Comparison of ENCODE assay signal across 8 mouse cellular contexts in genomic region chr4:36952431-36953429, GRCm38 (mm10). TPM values are rescaled to one million over a fixed set of nuclear protein-coding genes. Genes with fewer than 3 reads are reported as not detected.
DNase-seq lines count a peak whose midpoint lies in the region; ATAC-seq lines count a peak whose summit lies in the region.

No protein-coding gene starts in this region.

- ATAC-seq in heart, embryonic 15.5 days (replicated peaks; ENCODE audit: insufficient number of reproducible peaks, insufficient read depth, low FRiP score, low read depth), result no peak
- no peak for ATAC-seq in embryonic facial prominence, embryonic 12.5 days (ENCODE audit: insufficient number of reproducible peaks, insufficient read depth, low FRiP score, low TSS enrichment)
- no peak for ATAC-seq in intestine, embryonic 14.5 days (replicated peaks; ENCODE audit: low FRiP score, low TSS enrichment, low read depth)
- ATAC-seq in midbrain, embryonic 12.5 days (ENCODE audit: low FRiP score, low read depth), result no peak
- no peak for ATAC-seq in megakaryocyte-erythroid progenitor cell, adult 5-6 weeks (replicated peaks; ENCODE audit: low FRiP score, low TSS enrichment, poor library complexity, severe bottlenecking)
- no peak for ATAC-seq in inflammation-experienced regulatory T-cells, adult 6 months

- intact Hi-C loops in heart, postnatal 14 days (cut with DNase I), result no loop called here

- peak overlapping the region; percentile 99 for H3K4me2 ChIP-seq in heart, embryonic 15.5 days
- peak overlapping the region; percentile 97 for H3K4me2 ChIP-seq in embryonic facial prominence, embryonic 12.5 days (replicated peaks)
- peak overlapping the region; percentile 97 for H3K4me2 ChIP-seq in intestine, embryonic 14.5 days (ENCODE audit: low read length)
- peak overlapping the region; percentile 98 for H3K4me2 ChIP-seq in midbrain, embryonic 12.5 days (replicated peaks)

- DNase-seq in heart, postnatal 14 days, result no peak
- DNase-seq in intestine, embryonic 14.5 days (ENCODE audit: low spot score), result peak; percentile 53
- no peak for DNase-seq in urinary bladder, postnatal 36 days (ENCODE audit: low spot score in 2 of 2)

- H3K27ac ChIP-seq in heart, embryonic 15.5 days, result no peak overlapping the region
- no peak overlapping the region for H3K27ac ChIP-seq in embryonic facial prominence, embryonic 12.5 days
- no peak overlapping the region for H3K27ac ChIP-seq in intestine, embryonic 14.5 days (ENCODE audit: low read depth)
- no peak overlapping the region for H3K27ac ChIP-seq in midbrain, embryonic 12.5 days (replicated peaks)

- WGBS in heart, embryonic 15.5 days, result 10% methylated on average over 20 of the region's 20 CpGs
- WGBS in embryonic facial prominence, embryonic 12.5 days, result 6% methylated on average over 20 of the region's 20 CpGs
- 8% methylated on average over 20 of the region's 20 CpGs for WGBS in intestine, embryonic 14.5 days
- WGBS in midbrain, embryonic 12.5 days, result 4% methylated on average over 20 of the region's 20 CpGs

- H3K36me3 ChIP-seq in heart, embryonic 15.5 days, result no peaks in the 10 kb centered on the region
- no peaks in the 10 kb centered on the region for H3K36me3 ChIP-seq in embryonic facial prominence, embryonic 12.5 days
- no peaks in the 10 kb centered on the region for H3K36me3 ChIP-seq in intestine, embryonic 14.5 days (ENCODE audit: control insufficient read depth, insufficient read depth, low read length)
- H3K36me3 ChIP-seq in midbrain, embryonic 12.5 days, result no peaks in the 10 kb centered on the region

- H3K9ac ChIP-seq in heart, embryonic 15.5 days, result no peak overlapping the region
- no peak overlapping the region for H3K9ac ChIP-seq in embryonic facial prominence, embryonic 12.5 days
- no peak overlapping the region for H3K9ac ChIP-seq in intestine, embryonic 14.5 days (ENCODE audit: low read length)
- H3K9ac ChIP-seq in midbrain, embryonic 12.5 days (replicated peaks), result 0 out of 2 replicates have a peak overlapping the region, but pooled peaks have one; percentile 1

- peak overlapping the region; percentile 58 for H3K4me3 ChIP-seq in heart, embryonic 15.5 days
- peak overlapping the region; percentile 58 for H3K4me3 ChIP-seq in embryonic facial prominence, embryonic 12.5 days
- H3K4me3 ChIP-seq in intestine, embryonic 14.5 days (ENCODE audit: low read depth, low read length), result peak overlapping the region; percentile 49
- peak overlapping the region; percentile 64 for H3K4me3 ChIP-seq in midbrain, embryonic 12.5 days

- peaks cover 54% of the 10 kb centered on the region for H3K27me3 ChIP-seq in heart, embryonic 15.5 days
- H3K27me3 ChIP-seq in embryonic facial prominence, embryonic 12.5 days, result peaks cover 51% of the 10 kb centered on the region
- peaks cover 64% of the 10 kb centered on the region for H3K27me3 ChIP-seq in intestine, embryonic 14.5 days (replicated peaks; ENCODE audit: control insufficient read depth, insufficient read depth, low read length)
- peaks cover 46% of the 10 kb centered on the region for H3K27me3 ChIP-seq in midbrain, embryonic 12.5 days

- no peaks in the 10 kb centered on the region for H3K9me3 ChIP-seq in heart, embryonic 15.5 days (replicated peaks)
- no peaks in the 10 kb centered on the region for H3K9me3 ChIP-seq in embryonic facial prominence, embryonic 12.5 days
- H3K9me3 ChIP-seq in intestine, embryonic 14.5 days (ENCODE audit: control insufficient read depth, low read length), result no peaks in the 10 kb centered on the region
- H3K9me3 ChIP-seq in midbrain, embryonic 12.5 days, result no peaks in the 10 kb centered on the region

- peaks cover 17% of the 10 kb centered on the region for H3K4me1 ChIP-seq in heart, embryonic 15.5 days (replicated peaks)
- H3K4me1 ChIP-seq in embryonic facial prominence, embryonic 12.5 days, result peaks cover 13% of the 10 kb centered on the region
- H3K4me1 ChIP-seq in intestine, embryonic 14.5 days (replicated peaks; ENCODE audit: control insufficient read depth, insufficient read depth, low read length), result peaks cover 4% of the 10 kb centered on the region
- H3K4me1 ChIP-seq in midbrain, embryonic 12.5 days, result peaks cover 22% of the 10 kb centered on the region; the same call in 1 of the 2 replicates

RNA-seq across cellular contexts. Expression of gene Lingo2, which starts 1.2 kb away (rescaled TPM):
- 0.21 and 0.34 TPM in 2 replicates for polyA plus RNA-seq in heart, embryonic 15.5 days (2015; fragmentation: Nextera tagmentation; extraction: Ambion mirVana)
- not detected for total RNA-seq in heart, postnatal 14 days (2021)
- 6.2 and 8.2 TPM in 2 replicates for polyA plus RNA-seq in embryonic facial prominence, embryonic 12.5 days (2016; fragmentation: Nextera tagmentation; extraction: Ambion mirVana)
- 1.0 and 1.3 TPM in 2 replicates for polyA plus RNA-seq in intestine, embryonic 14.5 days (2014; fragmentation: Nextera tagmentation; extraction: Ambion mirVana)
- 6.2 and 7.6 TPM in 2 replicates for polyA plus RNA-seq in midbrain, embryonic 12.5 days (2016; fragmentation: Nextera tagmentation; extraction: Ambion mirVana)
- total RNA-seq in megakaryocyte-erythroid progenitor cell, adult 5-6 weeks (2014; fragmentation: Nextera tagmentation), result not detected in 2 replicates
- not detected in 2 replicates for total RNA-seq in megakaryocyte-erythroid progenitor cell, adult 5-6 weeks (2017)
- polyA plus RNA-seq in inflammation-experienced regulatory T-cells, adult 6 months (2017; shearing (Covaris generic)), result under 1 TPM in 1 of 3 experiments, not detected in 2; 0.09 TPM
